Mouse (Mus musculus) liver, adult (tissue): ENCODE data around the gene Cldn10.

ENCODE experiments used
- GATA4 ChIP-seq: IDR thresholded peaks from 2 replicates; pipeline ENCODE4 v1.6.1; 2014; ENCODE audit warnings: mild to moderate bottlenecking, low read length; ENCODE audit not compliant: insufficient replicate concordance

Cldn10 gene

GRCm38 (mm10) chr14:118787621-118788020, at the start of gene Cldn10:
Gene Cldn10 (plus strand): TSS chr14:118787908.
- no peak for TF ChIP-seq GATA4

- no peak for TF ChIP-seq GATA4
These were observed 45.9 kb upstream of the Cldn10 start for GRCm38 (mm10) chr14:118741780-118742179.

- TF ChIP-seq GATA4, result no peak
These were observed 44.8 kb upstream of the Cldn10 start for GRCm38 (mm10) chr14:118742862-118743261.

GRCm38 (mm10) chr14:118749068-118749467, 38.6 kb upstream of the Cldn10 start:
- no peak for TF ChIP-seq GATA4

GRCm38 (mm10) chr14:118749715-118750114, 38.0 kb upstream of the Cldn10 start:
- no peak for TF ChIP-seq GATA4

- TF ChIP-seq GATA4, result no peak
These were observed 37.1 kb upstream of the Cldn10 start for GRCm38 (mm10) chr14:118750505-118751192.

GRCm38 (mm10) chr14:118751193-118751753, 36.4 kb upstream of the Cldn10 start:
- TF ChIP-seq GATA4, result no peak

- no peak for TF ChIP-seq GATA4
These were observed 31.7 kb upstream of the Cldn10 start for GRCm38 (mm10) chr14:118756015-118756414.

- no peak for TF ChIP-seq GATA4
These were observed 31.1 kb upstream of the Cldn10 start for GRCm38 (mm10) chr14:118756566-118756965.

GRCm38 (mm10) chr14:118763917-118764495, 23.7 kb upstream of the Cldn10 start:
- no peak for TF ChIP-seq GATA4

- TF ChIP-seq GATA4, result no peak
These were observed 22.4 kb upstream of the Cldn10 start for GRCm38 (mm10) chr14:118765306-118765705.

GRCm38 (mm10) chr14:118765951-118766350, 21.8 kb upstream of the Cldn10 start:
- TF ChIP-seq GATA4, result no peak

GRCm38 (mm10) chr14:118766368-118766767, 21.3 kb upstream of the Cldn10 start:
- TF ChIP-seq GATA4, result no peak

- no peak for TF ChIP-seq GATA4
These were observed 19.9 kb upstream of the Cldn10 start for GRCm38 (mm10) chr14:118767673-118768353.

GRCm38 (mm10) chr14:118768354-118768713, 19.4 kb upstream of the Cldn10 start:
- TF ChIP-seq GATA4, result no peak

GRCm38 (mm10) chr14:118773668-118774067, 14.0 kb upstream of the Cldn10 start:
- no peak for TF ChIP-seq GATA4
